Mouse (Mus musculus) liver, adult 10 weeks (tissue): ENCODE data around the gene Gm10436. TPM values are rescaled to one million over a fixed set of nuclear protein-coding genes. Genes with fewer than 3 reads are reported as not detected.

Experiments
- polyA plus RNA-seq: library from polyadenylated mRNA; stranded (reverse); fragments of 350-450 nt; fragmentation: Illumina TruSeq; extraction: RNeasy Lipid Tissue Mini Kit (QIAGEN cat#74804); gene quantifications from one replicate; pipeline ENCODE4 v1.2.3, GENCODE M21; 2014; ENCODE audit warnings: low read depth, low replicate concordance

Gm10436 gene
- polyA plus RNA-seq, result not detected

DNA sequence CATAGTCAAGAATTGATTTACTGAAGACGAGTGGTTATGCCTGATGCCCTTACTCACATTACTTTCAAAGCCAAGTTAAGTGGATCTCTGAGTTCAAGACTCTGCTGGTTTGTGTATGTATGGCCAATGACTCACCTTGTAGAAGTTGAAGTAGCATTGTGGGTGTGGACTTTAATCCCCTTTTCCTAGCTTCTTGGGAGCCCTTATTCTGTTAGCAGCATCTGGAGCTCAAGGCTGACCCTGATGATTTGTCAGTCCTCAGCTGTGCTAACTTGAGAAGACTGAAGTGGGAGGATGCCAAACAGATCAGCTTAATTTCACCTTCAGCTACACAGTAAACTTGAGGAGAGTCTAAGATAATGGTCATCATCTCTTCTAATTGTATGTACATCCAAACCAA, at the start of gene Gm10436:
Gene Gm10436, minus strand, starts transcription at position 101 of the 400 bp plus-strand sequence.

Other genes with a start within 250 kb of the Gm10436 start
- not detected for gene Gm2042, start 228.0 kb downstream of the Gm10436 start, polyA plus RNA-seq
- gene Gm2075, start 170.3 kb downstream of the Gm10436 start, polyA plus RNA-seq, result not detected
- not detected for gene Gm6803, start 163.3 kb downstream of the Gm10436 start, polyA plus RNA-seq
- not detected for gene Gm2056, start 155.1 kb downstream of the Gm10436 start, polyA plus RNA-seq
- not detected for gene Gm16368, start 98.4 kb downstream of the Gm10436 start, polyA plus RNA-seq
- gene Gm8332, start 68.0 kb upstream of the Gm10436 start, polyA plus RNA-seq, result not detected
- not detected for gene Gm5662, start 92.4 kb upstream of the Gm10436 start, polyA plus RNA-seq
- gene Gm5039, start 141.9 kb upstream of the Gm10436 start, polyA plus RNA-seq, result not detected
- 4.0 TPM for gene Adck1, start 178.4 kb upstream of the Gm10436 start, polyA plus RNA-seq